Mouse (Mus musculus) megakaryocyte, embryonic 14.5 days (primary cell): ENCODE results near the gene Oas1f. TPM values are rescaled to one million over a fixed set of nuclear protein-coding genes. Genes with fewer than 3 reads are reported as not detected.
A peak's percentile ranks its signal among the peaks of the same experiment; 100 is the strongest.
"Not testable (repeated sequence)": the region's sequence is repeated elsewhere in the genome, so short reads cannot be mapped to it uniquely, and the experiment has no call there.

ENCODE experiments used
- H3K27me3 ChIP-seq: replicated peaks from 2 replicates; pipeline ENCODE3; 2012; ENCODE audit warnings: inconsistent platforms
- H3K36me3 ChIP-seq: replicated peaks from 2 replicates; pipeline ENCODE3; 2012; ENCODE audit warnings: low read length, inconsistent platforms, mixed read lengths
- H3K4me1 ChIP-seq: 2 replicates; pipeline ENCODE4 v1.6.1; 2012; ENCODE audit warnings: inconsistent platforms
- H3K4me3 ChIP-seq: replicated peaks from 2 replicates; pipeline ENCODE3; 2012; ENCODE audit warnings: moderate library complexity, mild to moderate bottlenecking, inconsistent platforms
- H3K9me3 ChIP-seq: 2 replicates; pipeline ENCODE4 v1.6.1; 2012; ENCODE audit warnings: inconsistent platforms
- FLI1 ChIP-seq: IDR thresholded peaks from 2 replicates; pipeline ENCODE4 v1.6.1; 2012; ENCODE audit warnings: low read length, inconsistent platforms, mixed read lengths
- GATA1 ChIP-seq: IDR thresholded peaks from 3 replicates; pipeline ENCODE4 v1.6.1; 2012; ENCODE audit warnings: mixed read lengths, low read length, inconsistent platforms, borderline replicate concordance
- polyA plus RNA-seq: library from polyadenylated mRNA; stranded (reverse); fragments of >175 nt; gene quantifications from 2 replicates; pipeline ENCODE4 v1.2.3, GENCODE M21; 2012; ENCODE audit warnings: low replicate concordance; ENCODE audit not compliant: insufficient read depth

Gene Oas1f
- polyA plus RNA-seq, 1 experiment = not detected

GRCm38 (mm10) chr5:120870782-120871181 is 23.6 kb downstream of the Oas1f start:
- TF ChIP-seq GATA1 (no peak), FLI1 (no peak)
- Histone ChIP-seq H3K36me3 (no peaks in the 10 kb centered on the region), H3K4me3 (no peak overlapping the region), H3K9me3 (no peaks in the 10 kb centered on the region), H3K27me3 (peaks cover 56% of the 10 kb centered on the region), H3K4me1 (no peaks in the 10 kb centered on the region)

- Histone ChIP-seq H3K4me1 (no peaks in the 10 kb centered on the region), H3K36me3 (no peaks in the 10 kb centered on the region), H3K27me3 (peaks cover 54% of the 10 kb centered on the region), H3K9me3 (no peaks in the 10 kb centered on the region), H3K4me3 (no peak overlapping the region)
- TF ChIP-seq GATA1 (no peak), FLI1 (no peak)
Measured at GRCm38 (mm10) chr5:120871469-120871868, 24.3 kb downstream of the Oas1f start.

GRCm38 (mm10) chr5:120876839-120877238 is 29.7 kb downstream of the Oas1f start:
- H3K4me1 ChIP-seq = not testable (repeated sequence)
- peaks cover 23% of the 10 kb centered on the region for H3K27me3 ChIP-seq

GRCm38 (mm10) chr5:120877407-120877806 is 30.2 kb downstream of the Oas1f start:
- not testable (repeated sequence) for H3K36me3 ChIP-seq, H3K4me3 ChIP-seq, H3K4me1 ChIP-seq, H3K9me3 ChIP-seq
- peaks cover 19% of the 10 kb centered on the region for H3K27me3 ChIP-seq

More at GRCm38 (mm10) chr5:120876839-120877238, 29.7 kb downstream of the Oas1f start:
- not testable (repeated sequence) for H3K9me3 ChIP-seq, H3K4me3 ChIP-seq, H3K36me3 ChIP-seq

GRCm38 (mm10) chr5:120878803-120879202 is 31.6 kb downstream of the Oas1f start:
- not testable (repeated sequence) for H3K4me1 ChIP-seq, H3K9me3 ChIP-seq, H3K4me3 ChIP-seq, H3K36me3 ChIP-seq
- peaks cover 13% of the 10 kb centered on the region for H3K27me3 ChIP-seq

- H3K9me3 ChIP-seq, H3K4me3 ChIP-seq, H3K36me3 ChIP-seq, H3K27me3 ChIP-seq, H3K4me1 ChIP-seq: not testable (repeated sequence)
Measured at GRCm38 (mm10) chr5:120881681-120882080, 34.5 kb downstream of the Oas1f start.

GRCm38 (mm10) chr5:120887413-120887812 is 40.2 kb downstream of the Oas1f start, which contains the start of gene Oas1g:
Oas1g (minus strand) TSS chr5:120887613.
- not testable (repeated sequence) for H3K4me1 ChIP-seq
- H3K4me3 ChIP-seq = peak within 1 kb of the TSS; percentile 76

GRCm38 (mm10) chr5:120887831-120888230 is 40.7 kb downstream of the Oas1f start:
- Histone ChIP-seq H3K4me1 (no peaks in the 10 kb centered on the region), H3K4me3 (no peak overlapping the region), H3K27me3 (peaks cover 9% of the 10 kb centered on the region), H3K36me3 (no peaks in the 10 kb centered on the region), H3K9me3 (peaks cover 8% of the 10 kb centered on the region)
- TF ChIP-seq FLI1 (no peak), GATA1 (no peak)

More at GRCm38 (mm10) chr5:120887413-120887812, 40.2 kb downstream of the Oas1f start, which contains the start of gene Oas1g:
- H3K36me3 ChIP-seq, H3K9me3 ChIP-seq: not testable (repeated sequence)
- peaks cover 11% of the 10 kb centered on the region for H3K27me3 ChIP-seq

- not testable (repeated sequence) for H3K9me3 ChIP-seq, H3K27me3 ChIP-seq, H3K4me3 ChIP-seq, H3K4me1 ChIP-seq, H3K36me3 ChIP-seq
Measured at GRCm38 (mm10) chr5:120888294-120888815, 41.2 kb downstream of the Oas1f start.

- Histone ChIP-seq H3K27me3 (peaks cover 9% of the 10 kb centered on the region), H3K4me1 (no peaks in the 10 kb centered on the region), H3K9me3 (peaks cover 13% of the 10 kb centered on the region), H3K36me3 (no peaks in the 10 kb centered on the region), H3K4me3 (no peak overlapping the region)
- TF ChIP-seq FLI1 (no peak), GATA1 (no peak)
Measured at GRCm38 (mm10) chr5:120890026-120890425, 42.9 kb downstream of the Oas1f start.

GRCm38 (mm10) chr5:120890991-120891390 is 43.8 kb downstream of the Oas1f start:
- Histone ChIP-seq H3K27me3 (peaks cover 9% of the 10 kb centered on the region), H3K4me3 (no peak overlapping the region), H3K36me3 (no peaks in the 10 kb centered on the region), H3K4me1 (no peaks in the 10 kb centered on the region), H3K9me3 (peaks cover 13% of the 10 kb centered on the region)
- no peak for TF ChIP-seq GATA1

- H3K27me3 ChIP-seq = not testable (repeated sequence)
- peaks cover 13% of the 10 kb centered on the region for H3K9me3 ChIP-seq
Measured at GRCm38 (mm10) chr5:120891566-120892242, 44.5 kb downstream of the Oas1f start.

More at GRCm38 (mm10) chr5:120891566-120892242, 44.5 kb downstream of the Oas1f start:
- H3K36me3 ChIP-seq, H3K4me3 ChIP-seq, H3K4me1 ChIP-seq: not testable (repeated sequence)
